Mouse (Mus musculus) embryonic facial prominence, embryonic 11.5 days (tissue): ENCODE measurements around the gene Nfix. TPM values are rescaled to one million over a fixed set of nuclear protein-coding genes. Genes with fewer than 3 reads are reported as not detected.

Experiments used
- ATAC-seq: fragments of 200-750 bp; cut with Nextera tagmentation; replicated peaks from 2 replicates; pipeline ENCODE4 v1.8.0; 2017; ENCODE audit warnings: low read depth; ENCODE audit not compliant: insufficient number of reproducible peaks, low FRiP score, low TSS enrichment
- DNase-seq: peaks from one replicate; pipeline ENCODE4 v3.0.0-alpha.2; 2015; ENCODE audit warnings: low spot score
- H3K27ac ChIP-seq: fragments of 300-500 bp; sonication (generic); replicated peaks from 2 replicates; pipeline ENCODE4 v1.5.1; 2014; ENCODE audit warnings: mild to moderate bottlenecking, low read depth, low read length, control low read depth
- H3K27me3 ChIP-seq: fragments of 300-500 bp; sonication (generic); 2 replicates; pipeline ENCODE4 v1.6.1; 2014; ENCODE audit warnings: mild to moderate bottlenecking, low read length, moderate library complexity, mixed read lengths; ENCODE audit not compliant: control insufficient read depth, insufficient read depth
- H3K36me3 ChIP-seq: fragments of 300-500 bp; sonication (generic); replicated peaks from 2 replicates; pipeline ENCODE4 v1.6.1; 2014; ENCODE audit warnings: low read depth, mild to moderate bottlenecking, low read length, moderate library complexity, mixed read lengths; ENCODE audit not compliant: control insufficient read depth, insufficient read depth
- H3K4me1 ChIP-seq: fragments of 300-500 bp; sonication (generic); 2 replicates; pipeline ENCODE4 v1.6.1; 2014; ENCODE audit warnings: low read length, mixed read lengths; ENCODE audit not compliant: control insufficient read depth, insufficient read depth
- H3K4me2 ChIP-seq: fragments of 300-500 bp; sonication (generic); 2 replicates; pipeline ENCODE4 v1.6.1; 2014; ENCODE audit warnings: low read depth, mild to moderate bottlenecking, control low read depth, low read length, moderate library complexity
- H3K4me3 ChIP-seq: fragments of 300-500 bp; sonication (generic); 2 replicates; pipeline ENCODE4 v1.5.1; 2014; ENCODE audit warnings: low read depth, low read length, control low read depth
- H3K9ac ChIP-seq: fragments of 300-500 bp; sonication (generic); replicated peaks from 2 replicates; pipeline ENCODE4 v1.6.1; 2014; ENCODE audit warnings: mild to moderate bottlenecking, control low read depth, low read length
- H3K9me3 ChIP-seq: fragments of 300-500 bp; sonication (generic); replicated peaks from 2 replicates; pipeline ENCODE4 v1.6.1; 2016; ENCODE audit warnings: mild to moderate bottlenecking, low read length, inconsistent platforms, mixed read lengths; ENCODE audit not compliant: control insufficient read depth
- WGBS: fragments of 180-500 bp; shearing (Covaris S2); extraction: QIAGEN DNeasy Blood & Tissue Kit; methylation state at CpG from one replicate; pipeline ENCODE4 v1.1.7; 2014; 5-methylcytosine and 5-hydroxymethylcytosine counted together
- polyA plus RNA-seq: library from polyadenylated mRNA; unstranded; fragments of >200 nt; fragmentation: Nextera tagmentation; extraction: Ambion mirVana; gene quantifications from 2 replicates; pipeline ENCODE4 v1.2.1, GENCODE M21; 2014

Gene Nfix
- polyA plus RNA-seq, 1 experiment from 2014 or later: 6.8 TPM

DNA sequence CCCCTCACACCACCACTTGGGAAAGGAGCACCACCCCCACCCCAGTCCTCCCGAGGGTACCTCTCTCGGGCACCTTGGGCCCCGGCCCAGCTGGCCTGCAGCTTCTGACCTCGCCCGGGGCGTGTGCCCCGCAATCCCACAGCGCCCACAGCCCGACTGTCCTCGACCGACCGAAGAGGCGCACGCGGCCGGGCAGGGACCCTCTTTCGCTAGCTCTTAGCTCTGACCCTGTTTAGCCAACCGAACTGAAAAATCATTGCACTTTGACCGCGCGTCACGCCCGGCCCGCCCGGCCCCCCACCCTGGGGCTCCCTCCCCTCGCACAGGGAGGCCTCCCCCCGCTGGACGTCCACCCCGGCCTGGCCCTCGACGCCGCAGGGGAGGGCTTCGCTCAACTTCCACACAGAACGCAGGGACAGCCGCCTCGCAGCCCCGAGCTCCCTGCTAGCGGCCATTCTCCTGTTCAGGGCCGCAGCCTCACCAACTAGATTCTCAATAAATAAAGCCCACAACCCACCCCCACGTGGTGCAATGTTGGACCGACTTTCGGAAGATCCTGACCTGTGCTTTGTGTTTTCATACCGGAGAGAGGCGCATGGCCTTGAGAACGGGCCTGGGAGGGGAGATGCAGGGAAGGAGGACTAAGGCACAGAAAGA is 93.4 kb downstream of the Nfix start:
- DNase-seq: no peak
- peaks cover 32% of the 10 kb centered on the region for H3K4me1 ChIP-seq
- H3K36me3 ChIP-seq: no peaks in the 10 kb centered on the region
- H3K9me3 ChIP-seq: no peaks in the 10 kb centered on the region
- H3K9ac ChIP-seq: peak overlapping the region; percentile 46
- no peak overlapping the region for H3K27ac ChIP-seq
- WGBS: 0% methylated on average over 40 of the region's 45 CpGs
- peak overlapping the region; percentile 4; the same call in 1 of the 2 replicates for H3K4me3 ChIP-seq
- H3K27me3 ChIP-seq: peaks cover 74% of the 10 kb centered on the region
- H3K4me2 ChIP-seq: peak overlapping the region; percentile 36
- no peak for ATAC-seq

DNA sequence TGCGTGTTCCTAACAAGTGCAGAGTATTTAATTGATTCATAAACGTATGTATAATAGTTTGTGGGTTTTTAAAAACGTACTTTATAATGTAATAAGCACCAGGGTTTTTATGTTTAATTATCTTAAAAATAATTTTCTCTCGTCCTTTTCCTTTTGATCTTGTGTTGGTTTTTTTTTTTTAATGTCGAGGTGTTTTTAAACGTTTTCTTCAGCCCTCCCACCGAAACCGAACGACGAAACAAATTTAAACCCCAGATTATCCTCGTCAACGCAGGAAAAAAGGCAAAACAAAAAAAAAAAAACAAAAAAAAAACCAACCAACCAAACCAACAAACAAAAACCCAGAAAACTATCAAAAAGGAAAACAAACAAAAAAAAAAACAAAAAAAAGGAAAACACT is 94.2 kb downstream of the Nfix start:
- H3K4me3 ChIP-seq: peak overlapping the region; percentile 21
- no peak for ATAC-seq
- no peak overlapping the region; the same call in 1 of the 2 replicates for H3K9ac ChIP-seq
- no peaks in the 10 kb centered on the region for H3K36me3 ChIP-seq
- peaks cover 28% of the 10 kb centered on the region for H3K4me1 ChIP-seq
- no peak overlapping the region for H3K27ac ChIP-seq
- peak overlapping the region; percentile 34 for H3K4me2 ChIP-seq
- H3K9me3 ChIP-seq: no peaks in the 10 kb centered on the region
- under 1% methylated on average over 12 of the region's 12 CpGs for WGBS
- DNase-seq: no peak
- H3K27me3 ChIP-seq: peaks cover 75% of the 10 kb centered on the region

DNA sequence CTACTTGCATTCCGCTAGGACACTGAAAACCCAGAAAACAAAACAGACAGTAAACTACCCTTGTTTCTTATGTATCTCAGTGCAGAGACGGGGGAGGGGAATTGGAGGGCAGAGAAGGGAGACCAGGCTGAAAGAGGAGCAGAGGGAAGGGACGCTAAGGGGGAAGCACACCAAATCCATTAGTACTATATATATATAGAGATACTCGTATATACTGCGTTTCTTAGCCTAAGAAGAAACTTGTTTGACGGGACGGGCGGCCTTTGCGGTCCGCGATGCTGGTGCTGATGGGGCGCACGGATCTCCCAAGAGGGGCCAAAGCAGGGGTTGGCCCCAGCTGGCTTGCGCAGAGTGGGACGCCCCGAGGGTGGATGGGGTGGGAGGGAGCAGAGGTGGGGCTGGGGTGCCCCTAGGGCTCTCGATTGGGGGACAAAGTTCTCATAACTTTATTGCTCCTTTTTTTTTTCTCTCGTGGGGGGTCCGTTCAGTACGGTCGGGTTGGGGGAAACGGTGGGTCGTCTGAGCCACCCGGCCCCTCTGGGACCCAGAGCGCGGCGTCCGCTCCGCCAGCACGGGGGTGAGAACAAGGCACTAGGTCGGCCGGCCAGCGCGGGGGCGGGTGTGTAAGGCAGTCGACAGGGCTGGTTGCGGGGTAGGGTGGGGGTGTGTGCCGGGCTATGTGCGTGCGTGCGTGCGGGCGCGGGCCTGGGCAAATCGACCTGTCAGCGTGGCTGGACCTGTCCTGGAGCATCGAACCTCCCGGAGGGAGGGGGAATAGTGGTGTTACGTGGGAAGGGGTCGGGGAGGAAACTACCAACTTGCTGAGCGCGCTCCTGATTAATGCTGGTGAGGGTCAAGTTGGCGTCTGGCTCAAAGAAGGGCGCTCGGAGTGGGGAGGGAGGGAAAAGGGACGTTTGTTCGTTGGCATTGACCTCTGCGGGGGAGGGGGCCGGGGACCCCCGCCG is 95.0 kb downstream of the Nfix start:
- Histone ChIP-seq H3K4me1 (peaks cover 28% of the 10 kb centered on the region), H3K27me3 (peaks cover 75% of the 10 kb centered on the region), H3K9me3 (no peaks in the 10 kb centered on the region), H3K27ac (no peak overlapping the region), H3K4me2 (peak overlapping the region; percentile 34), H3K9ac (no peak overlapping the region; the same call in 1 of the 2 replicates), H3K36me3 (no peaks in the 10 kb centered on the region), H3K4me3 (peak overlapping the region; percentile 21)
- ATAC-seq: no peak
- WGBS: 2% methylated on average over 50 of the region's 61 CpGs
- no peak for DNase-seq

DNA sequence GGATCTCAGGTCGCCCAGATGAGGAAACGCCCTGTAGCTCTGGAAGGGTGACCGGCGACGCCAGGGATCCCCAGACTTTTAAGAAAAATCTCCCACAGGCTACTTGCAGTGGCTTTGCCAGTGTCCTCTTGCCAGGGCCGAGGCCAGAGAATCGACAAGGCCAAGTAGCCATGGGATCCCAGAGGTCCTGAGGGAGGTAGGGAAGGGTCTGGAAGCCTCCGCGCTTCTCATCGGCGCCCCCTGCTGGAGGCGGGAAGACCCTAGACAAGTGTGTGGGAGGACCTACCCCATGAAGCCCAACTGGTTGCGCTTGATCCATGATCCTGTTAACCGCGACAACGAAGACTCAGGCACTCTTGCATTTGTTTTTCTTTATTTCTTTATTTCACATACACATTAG is 95.8 kb downstream of the Nfix start:
- ATAC-seq (no peak), DNase-seq (peak; percentile 87)
- Histone ChIP-seq H3K9me3 (no peaks in the 10 kb centered on the region), H3K4me2 (peak overlapping the region; percentile 29; the same call in 1 of the 2 replicates), H3K4me3 (peak overlapping the region; percentile 18; the same call in 1 of the 2 replicates), H3K27ac (no peak overlapping the region), H3K36me3 (no peaks in the 10 kb centered on the region), H3K4me1 (peaks cover 28% of the 10 kb centered on the region), H3K9ac (peak overlapping the region; percentile 22; the same call in 1 of the 2 replicates), H3K27me3 (peaks cover 75% of the 10 kb centered on the region)
- 2% methylated on average over 16 of the region's 16 CpGs for WGBS

DNA sequence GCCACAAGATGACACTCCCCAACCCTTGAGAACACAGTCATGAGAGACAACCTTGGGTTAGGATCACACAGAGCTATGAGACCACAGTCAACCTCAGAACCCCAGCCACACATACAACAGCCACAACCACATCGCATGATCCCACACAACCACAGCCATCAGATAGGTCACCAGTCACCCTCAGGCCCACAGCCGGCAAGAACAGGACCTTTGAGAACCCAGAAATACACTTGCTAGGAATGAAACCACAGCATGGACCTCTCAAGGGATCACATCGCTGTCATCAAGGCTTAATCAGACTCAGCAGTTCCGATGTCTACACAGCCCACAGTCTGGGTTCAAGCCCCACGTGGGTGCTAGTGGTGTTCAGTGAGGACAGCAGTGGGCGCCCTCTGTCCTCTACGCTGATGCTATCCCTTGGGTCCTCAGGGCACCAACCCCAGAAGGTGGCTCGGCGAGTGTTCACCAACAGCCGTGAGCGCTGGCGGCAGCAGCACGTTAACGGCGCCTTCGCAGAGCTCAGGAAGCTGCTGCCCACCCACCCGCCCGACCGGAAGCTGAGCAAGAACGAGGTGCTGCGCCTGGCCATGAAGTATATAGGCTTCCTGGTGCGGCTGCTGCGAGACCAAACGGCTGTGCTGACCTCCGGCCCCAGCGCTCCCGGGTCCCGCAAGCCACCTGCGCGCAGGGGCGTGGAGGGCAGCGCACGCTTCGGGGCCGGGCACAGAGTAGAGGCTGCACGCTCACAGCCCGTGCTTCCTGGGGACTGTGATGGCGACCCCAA is 96.5 kb downstream of the Nfix start:
- WGBS: 9% methylated on average over 38 of the region's 38 CpGs

DNA sequence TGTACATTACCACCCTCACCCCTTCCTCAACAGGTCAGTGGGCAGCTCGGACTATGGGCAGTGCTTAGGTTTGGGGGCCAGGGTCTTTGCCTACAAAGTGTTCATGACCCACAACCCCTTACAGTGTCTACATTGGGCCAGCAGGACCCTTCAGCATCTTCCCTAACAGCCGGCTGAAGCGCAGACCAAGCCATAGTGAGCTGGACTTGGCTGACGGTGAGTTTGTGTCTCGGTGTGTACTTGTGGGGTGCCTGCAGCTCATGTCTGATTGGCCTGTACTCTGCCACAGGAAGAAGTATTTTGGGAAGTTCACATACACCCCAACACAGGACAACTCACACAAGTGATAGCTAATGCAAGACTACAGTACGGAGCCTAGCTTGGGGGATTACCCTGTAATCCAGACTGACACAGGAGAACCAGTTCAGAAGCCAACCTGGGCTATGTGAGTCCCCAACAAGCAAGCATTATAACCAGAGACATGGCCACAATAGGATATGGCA is 97.1 kb downstream of the Nfix start:
- no peak overlapping the region for H3K27ac ChIP-seq
- no peaks in the 10 kb centered on the region for H3K9me3 ChIP-seq
- no peaks in the 10 kb centered on the region; the same call in 1 of the 2 replicates for H3K36me3 ChIP-seq
- H3K4me1 ChIP-seq: peaks cover 21% of the 10 kb centered on the region
- 70% methylated on average over 6 of the region's 6 CpGs for WGBS
- peaks cover 62% of the 10 kb centered on the region for H3K27me3 ChIP-seq
- DNase-seq (no peak), ATAC-seq (no peak)
- H3K9ac ChIP-seq: no peak overlapping the region
- H3K4me2 ChIP-seq: no peak overlapping the region
- H3K4me3 ChIP-seq: peak overlapping the region; percentile 14; the same call in 1 of the 2 replicates

More for the DNA sequence above, 96.5 kb downstream of the Nfix start:
- ATAC-seq (no peak), DNase-seq (no peak)
- Histone ChIP-seq H3K9ac (peak overlapping the region; percentile 22; the same call in 1 of the 2 replicates), H3K4me3 (peak overlapping the region; percentile 18; the same call in 1 of the 2 replicates), H3K36me3 (no peaks in the 10 kb centered on the region; the same call in 1 of the 2 replicates), H3K27ac (no peak overlapping the region), H3K4me1 (peaks cover 24% of the 10 kb centered on the region), H3K9me3 (no peaks in the 10 kb centered on the region), H3K27me3 (peaks cover 68% of the 10 kb centered on the region), H3K4me2 (peak overlapping the region; percentile 29)

DNA sequence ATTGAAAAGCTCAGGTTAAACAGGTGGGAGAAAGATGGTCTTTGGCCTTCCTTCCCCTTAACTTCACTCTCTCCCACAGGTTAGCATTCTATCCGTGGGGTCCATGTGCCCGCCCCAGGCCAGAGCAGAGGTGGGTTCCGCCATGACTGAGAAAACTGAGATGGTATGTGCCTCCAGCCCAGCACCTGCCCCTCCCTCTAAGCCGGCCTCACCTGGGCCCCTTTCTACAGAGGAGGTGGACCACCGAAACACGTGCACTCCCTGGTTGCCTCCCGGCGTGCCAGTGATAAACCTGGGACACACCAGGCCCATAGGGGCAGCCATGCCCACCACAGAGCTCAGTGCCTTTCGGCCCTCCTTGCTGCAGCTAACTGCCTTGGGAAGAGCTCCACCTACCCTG is 97.6 kb downstream of the Nfix start:
- DNase-seq: no peak
- no peak overlapping the region for H3K4me2 ChIP-seq
- H3K36me3 ChIP-seq: no peaks in the 10 kb centered on the region; the same call in 1 of the 2 replicates
- no peak overlapping the region for H3K9ac ChIP-seq
- H3K4me1 ChIP-seq: peaks cover 17% of the 10 kb centered on the region
- no peak for ATAC-seq
- H3K27me3 ChIP-seq: peaks cover 58% of the 10 kb centered on the region
- no peaks in the 10 kb centered on the region for H3K9me3 ChIP-seq
- peak overlapping the region; percentile 14; the same call in 1 of the 2 replicates for H3K4me3 ChIP-seq
- no peak overlapping the region for H3K27ac ChIP-seq
- 64% methylated on average over 9 of the region's 9 CpGs for WGBS
